Mouse (Mus musculus) liver, embryonic 13.5 days (tissue): ENCODE data around the gene 4430402I18Rik. TPM values are rescaled to one million over a fixed set of nuclear protein-coding genes. Genes with fewer than 3 reads are reported as not detected.

ENCODE experiments used
- ATAC-seq: fragments of 200-750 bp; cut with Nextera tagmentation; 2 replicates; pipeline ENCODE4 v1.8.0; 2017; ENCODE audit warnings: low read depth, mild to moderate bottlenecking, moderate number of reproducible peaks, moderate library complexity
- DNase-seq: peaks from one replicate; pipeline ENCODE4 v3.0.0; 2022
- H3K27ac ChIP-seq: fragments of 300-500 bp; sonication (generic); 2 replicates; pipeline ENCODE4 v1.5.1; 2015; ENCODE audit warnings: moderate library complexity, mild to moderate bottlenecking, inconsistent platforms
- H3K27me3 ChIP-seq: fragments of 300-500 bp; sonication (generic); 2 replicates; pipeline ENCODE4 v1.6.1; 2015; ENCODE audit warnings: mild to moderate bottlenecking, inconsistent platforms
- H3K36me3 ChIP-seq: fragments of 300-500 bp; sonication (generic); 2 replicates; pipeline ENCODE4 v1.6.1; 2015; ENCODE audit warnings: mild to moderate bottlenecking, inconsistent platforms
- H3K4me1 ChIP-seq: fragments of 300-500 bp; sonication (generic); replicated peaks from 2 replicates; pipeline ENCODE4 v1.6.1; 2015; ENCODE audit warnings: inconsistent platforms
- H3K4me2 ChIP-seq: fragments of 300-500 bp; sonication (generic); 2 replicates; pipeline ENCODE4 v1.6.1; 2015; ENCODE audit warnings: inconsistent platforms, mild to moderate bottlenecking, moderate library complexity
- H3K4me3 ChIP-seq: fragments of 300-500 bp; sonication (generic); replicated peaks from 2 replicates; pipeline ENCODE4 v1.5.1; 2015; ENCODE audit warnings: mild to moderate bottlenecking, inconsistent platforms
- H3K9ac ChIP-seq: fragments of 300-500 bp; sonication (generic); 2 replicates; pipeline ENCODE4 v1.6.1; 2015; ENCODE audit warnings: mild to moderate bottlenecking, inconsistent platforms
- H3K9me3 ChIP-seq: fragments of 300-500 bp; sonication (generic); replicated peaks from 2 replicates; pipeline ENCODE4 v1.6.1; 2016; ENCODE audit warnings: inconsistent platforms
- WGBS: fragments of 180-500 bp; shearing (Covaris S2); methylation state at CpG from one replicate; pipeline ENCODE4 v1.1.7; 2015; ENCODE audit not compliant: insufficient replicate concordance; 5-methylcytosine and 5-hydroxymethylcytosine counted together
- polyA plus RNA-seq: library from polyadenylated mRNA; unstranded; fragments of >200 nt; fragmentation: Nextera tagmentation; extraction: Ambion mirVana; gene quantifications from 2 replicates; pipeline ENCODE4 v1.2.1, GENCODE M21; 2015

4430402I18Rik gene
- polyA plus RNA-seq, 1 experiment from 2014 or later = 1.1 TPM

DNA sequence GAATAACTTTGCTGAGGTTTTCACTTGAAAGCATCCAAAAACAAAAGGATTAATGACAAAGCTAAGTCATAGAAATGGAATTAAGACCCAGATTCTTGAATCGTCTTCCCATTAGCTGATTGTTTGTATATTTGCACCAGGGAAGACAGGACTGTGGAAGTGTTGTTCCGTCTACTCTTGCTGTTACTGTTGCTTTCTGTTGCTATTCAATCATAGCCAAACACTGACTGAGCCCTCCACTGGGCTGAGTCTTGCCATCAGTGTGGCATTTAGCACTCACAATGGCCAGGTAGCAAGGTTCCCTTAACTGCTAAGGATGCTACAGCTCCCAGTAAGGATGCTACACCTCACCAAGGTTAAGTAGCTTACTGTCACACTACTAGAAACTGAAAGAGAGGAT is 107.4 kb downstream of the 4430402I18Rik start:
- Histone ChIP-seq H3K27ac (no peak overlapping the region), H3K4me1 (no peaks in the 10 kb centered on the region), H3K4me2 (no peak overlapping the region), H3K36me3 (no peaks in the 10 kb centered on the region), H3K9me3 (no peaks in the 10 kb centered on the region), H3K4me3 (no peak overlapping the region), H3K27me3 (no peaks in the 10 kb centered on the region), H3K9ac (no peak overlapping the region)
- ATAC-seq (no peak), DNase-seq (no peak)
- WGBS = 72% methylated on average over 2 of the region's 2 CpGs

DNA sequence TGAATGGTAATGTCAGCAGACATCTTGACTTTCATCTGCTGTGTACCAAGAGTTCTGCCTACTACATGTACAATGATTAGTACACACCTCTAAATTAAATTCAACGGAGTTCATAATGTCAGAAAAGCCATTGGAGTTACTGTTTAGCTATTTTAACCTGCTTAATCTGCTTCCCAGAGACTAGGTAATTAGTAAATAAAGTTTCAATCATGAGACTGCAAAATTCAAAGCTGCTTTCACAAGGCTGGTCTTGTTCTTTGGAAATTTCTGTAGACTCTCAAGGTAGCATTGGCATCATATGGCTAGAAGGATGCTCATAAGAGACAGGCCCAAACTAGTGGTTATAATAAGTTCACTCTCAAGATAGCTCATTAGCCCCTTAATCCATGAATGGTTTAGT is 112.8 kb downstream of the 4430402I18Rik start:
- H3K9me3 ChIP-seq = no peaks in the 10 kb centered on the region
- no peak overlapping the region for H3K27ac ChIP-seq
- H3K4me1 ChIP-seq = no peaks in the 10 kb centered on the region
- no peak overlapping the region for H3K4me2 ChIP-seq
- H3K4me3 ChIP-seq = no peak overlapping the region
- H3K36me3 ChIP-seq = no peaks in the 10 kb centered on the region
- DNase-seq (no peak), ATAC-seq (no peak)
- no peak overlapping the region for H3K9ac ChIP-seq
- 35% methylated on average over 1 of the region's 1 CpGs for WGBS
- no peaks in the 10 kb centered on the region for H3K27me3 ChIP-seq

DNA sequence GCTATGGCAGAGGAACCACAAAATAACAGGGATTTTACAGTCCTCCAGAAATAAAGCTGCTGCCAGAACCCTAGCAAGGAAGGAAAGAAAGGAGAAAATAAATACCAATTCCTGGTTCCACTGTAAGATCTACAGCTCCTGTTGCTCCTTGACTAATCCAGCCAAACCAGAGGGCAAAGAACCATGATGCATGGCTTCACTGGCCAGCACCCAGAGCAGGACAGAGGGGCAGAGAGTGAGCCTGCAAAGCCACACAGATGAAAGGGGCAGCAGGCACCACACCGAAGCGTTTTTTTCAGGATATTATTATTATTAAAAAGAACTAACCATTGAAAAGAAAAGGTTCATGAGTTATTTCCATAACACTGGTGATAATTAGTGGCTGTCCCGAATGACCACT is 115.6 kb downstream of the 4430402I18Rik start:
- Histone ChIP-seq H3K4me2 (no peak overlapping the region), H3K4me1 (no peaks in the 10 kb centered on the region), H3K9ac (no peak overlapping the region), H3K36me3 (no peaks in the 10 kb centered on the region), H3K27me3 (no peaks in the 10 kb centered on the region), H3K27ac (no peak overlapping the region), H3K4me3 (no peak overlapping the region), H3K9me3 (no peaks in the 10 kb centered on the region)
- WGBS = 67% methylated on average over 3 of the region's 3 CpGs
- DNase-seq (no peak), ATAC-seq (no peak)

DNA sequence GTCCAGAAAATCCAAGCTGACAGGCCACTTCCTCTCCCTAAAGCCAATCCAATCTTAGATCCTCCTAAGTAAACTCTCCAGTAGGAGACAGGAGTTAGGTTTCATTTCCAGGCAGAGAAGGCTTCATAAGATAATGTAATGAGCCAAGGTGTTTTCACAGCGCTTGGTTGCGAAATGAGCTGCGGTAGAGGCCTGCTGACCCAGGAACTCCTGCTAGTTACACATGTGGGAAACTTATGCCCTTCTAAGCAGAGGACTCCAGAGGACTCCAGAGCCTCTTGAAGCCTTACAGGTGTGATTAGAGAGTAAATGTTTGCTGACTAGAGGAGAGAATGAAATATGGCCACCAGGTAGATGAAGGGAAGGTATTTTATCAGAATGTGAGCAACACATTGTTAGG is 117.1 kb downstream of the 4430402I18Rik start:
- no peaks in the 10 kb centered on the region for H3K36me3 ChIP-seq
- no peak overlapping the region for H3K4me2 ChIP-seq
- no peak overlapping the region for H3K27ac ChIP-seq
- 61% methylated on average over 3 of the region's 3 CpGs for WGBS
- ATAC-seq (no peak), DNase-seq (no peak)
- no peak overlapping the region for H3K9ac ChIP-seq
- H3K4me1 ChIP-seq = no peaks in the 10 kb centered on the region
- H3K4me3 ChIP-seq = no peak overlapping the region
- no peaks in the 10 kb centered on the region for H3K9me3 ChIP-seq
- H3K27me3 ChIP-seq = no peaks in the 10 kb centered on the region

DNA sequence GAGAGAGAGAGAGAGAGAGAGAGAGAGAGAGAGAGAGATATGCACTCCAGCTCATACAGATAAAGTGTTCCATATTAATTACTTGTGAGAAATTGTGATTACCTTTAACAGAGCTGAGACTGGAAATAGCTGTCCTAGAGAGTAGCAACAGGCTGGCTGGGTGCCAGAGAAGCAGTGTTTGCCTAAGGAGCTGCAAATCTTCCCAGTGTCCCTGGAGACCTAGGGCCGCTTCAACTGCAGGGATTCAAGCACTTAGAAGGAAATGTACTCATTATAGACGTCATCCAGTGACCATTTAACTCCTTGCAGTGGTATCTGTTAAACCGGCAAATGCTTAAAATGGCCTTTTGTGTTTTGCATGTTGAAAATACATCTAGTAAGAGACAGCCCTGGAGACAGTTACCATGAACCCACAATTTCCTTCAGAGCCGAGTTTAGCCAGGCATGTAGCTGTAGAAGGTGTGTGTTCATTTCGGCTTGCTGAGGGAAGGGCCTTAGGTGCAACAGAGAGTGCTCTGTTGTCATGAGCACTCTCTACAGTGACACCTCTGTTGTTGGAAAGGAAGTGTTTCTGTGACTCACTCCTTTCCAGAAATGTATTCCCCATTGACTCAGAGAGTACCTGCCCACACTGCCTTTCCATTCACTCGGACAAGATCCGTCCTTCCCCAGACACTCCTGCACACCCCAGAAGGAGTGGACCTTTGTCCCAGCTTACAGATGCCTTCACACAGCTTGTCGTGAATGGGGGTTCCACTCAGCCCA is 122.5 kb downstream of the 4430402I18Rik start:
- WGBS = 56% methylated on average over 8 of the region's 8 CpGs
- no peak overlapping the region for H3K4me3 ChIP-seq
- H3K27me3 ChIP-seq = no peaks in the 10 kb centered on the region
- no peak overlapping the region for H3K9ac ChIP-seq
- H3K4me2 ChIP-seq = no peak overlapping the region
- DNase-seq (no peak), ATAC-seq (no peak)
- no peaks in the 10 kb centered on the region for H3K36me3 ChIP-seq
- no peak overlapping the region for H3K27ac ChIP-seq
- no peaks in the 10 kb centered on the region for H3K4me1 ChIP-seq
- no peaks in the 10 kb centered on the region for H3K9me3 ChIP-seq

Other genes starting within 250 kb of the 4430402I18Rik start
- 0.07 TPM in 2 replicates for gene Slc1a1, start 132.8 kb downstream of the 4430402I18Rik start, polyA plus RNA-seq
- gene Plpp6, start 3.8 kb downstream of the 4430402I18Rik start, polyA plus RNA-seq = 1.4 TPM in 2 replicates
- gene Cdc37l1, start 22.6 kb upstream of the 4430402I18Rik start, polyA plus RNA-seq = 10.4 and 14.2 TPM in 2 replicates
- 42.7 and 54.3 TPM in 2 replicates for gene Ak3, start 80.2 kb upstream of the 4430402I18Rik start, polyA plus RNA-seq
- 73.8 and 82.4 TPM in 2 replicates for gene Rcl1, start 133.6 kb upstream of the 4430402I18Rik start, polyA plus RNA-seq